Mouse (Mus musculus): ENCODE results near the gene Ascl5. TPM values are rescaled to one million over a fixed set of nuclear protein-coding genes. Genes with fewer than 3 reads are reported as not detected.

Gene Ascl5
- total RNA-seq, 4 experiments from 2014 or later: not detected

DNA sequence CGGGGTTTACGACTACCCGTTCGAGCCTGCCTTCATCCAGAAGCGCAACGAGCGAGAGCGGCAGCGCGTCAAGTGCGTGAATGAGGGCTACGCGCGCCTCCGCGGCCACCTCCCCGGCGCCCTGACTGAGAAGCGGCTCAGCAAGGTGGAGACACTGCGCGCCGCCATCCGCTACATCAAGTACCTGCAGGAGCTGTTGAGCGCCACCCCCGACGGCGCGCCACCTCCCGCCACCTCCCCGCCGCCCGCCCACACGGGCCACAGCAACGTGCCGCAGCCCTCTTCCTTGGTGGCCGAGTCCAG, 360 bp downstream of the Ascl5 start:
- DNase-seq (ENCODE audit: low spot score in 2 of 2): no peak

DNA sequence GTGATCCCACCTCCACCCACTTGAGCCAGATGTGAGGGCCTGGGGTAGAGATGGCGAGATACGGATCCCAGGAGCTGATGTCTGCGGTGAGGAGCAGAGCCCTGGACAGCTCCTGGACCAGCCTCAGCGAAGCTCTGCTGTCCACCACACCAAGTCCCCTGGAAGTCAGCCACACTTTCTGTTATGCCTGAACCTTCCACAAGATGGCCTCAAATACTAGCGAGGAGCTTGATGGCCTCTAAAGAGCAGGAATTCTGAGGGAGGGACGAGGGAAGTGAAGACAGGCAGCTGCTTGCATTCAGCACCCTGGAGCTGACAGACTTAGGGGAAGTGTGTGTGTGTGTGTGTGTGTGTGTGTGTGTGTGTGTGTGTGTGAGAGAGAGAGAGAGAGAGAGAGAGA, 861 bp downstream of the Ascl5 start:
- peak; percentile 61 to 74 for DNase-seq (ENCODE audit: low spot score in 2 of 2)

DNA sequence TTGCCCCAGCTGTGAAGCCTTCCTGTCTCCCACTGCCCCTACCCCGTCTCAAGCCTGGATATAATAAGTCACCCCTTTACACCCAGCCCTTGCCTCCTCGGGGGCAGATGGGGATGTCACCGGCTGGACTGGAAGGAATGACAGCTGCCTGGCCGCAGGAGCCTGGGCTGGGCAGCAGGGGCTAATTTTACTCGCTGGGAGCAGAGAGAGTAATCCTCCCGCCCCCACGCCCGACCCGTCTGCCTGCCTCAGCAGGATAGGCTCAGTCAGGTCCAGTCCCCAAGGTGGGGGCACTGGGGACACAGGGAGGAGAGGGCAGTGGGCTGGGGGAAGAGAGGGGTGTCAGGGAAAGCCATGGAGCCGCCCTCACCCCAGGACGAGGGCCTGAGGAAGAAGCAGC, 1.9 kb downstream of the Ascl5 start, which contains the start of gene Cacna1s:
Cacna1s (plus strand) TSS at position 204 of the 400 bp plus-strand sequence.
- peak; percentile 65 to 83 for DNase-seq (ENCODE audit: low spot score in 2 of 2)

DNA sequence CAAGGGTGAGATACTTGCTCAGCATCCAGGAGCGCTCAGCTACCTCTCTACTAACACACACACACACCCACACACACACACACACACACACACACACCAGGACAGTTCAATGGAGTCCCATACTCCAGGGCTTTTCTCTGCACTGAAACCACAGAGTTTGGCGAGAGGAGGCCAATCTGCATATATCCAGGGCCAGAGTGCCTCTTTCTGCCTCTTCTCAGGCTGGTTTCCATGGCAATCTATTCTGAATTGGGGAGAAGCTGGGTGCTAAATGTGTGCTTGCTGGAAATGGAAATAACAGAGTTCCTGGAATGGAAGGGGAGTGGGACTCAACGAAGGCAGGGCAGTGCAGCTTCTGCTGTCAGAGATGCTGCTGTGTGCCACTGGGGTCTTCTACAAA, 5.2 kb downstream of the Ascl5 start:
- DNase-seq (ENCODE audit: low spot score in 2 of 2): no peak

DNA sequence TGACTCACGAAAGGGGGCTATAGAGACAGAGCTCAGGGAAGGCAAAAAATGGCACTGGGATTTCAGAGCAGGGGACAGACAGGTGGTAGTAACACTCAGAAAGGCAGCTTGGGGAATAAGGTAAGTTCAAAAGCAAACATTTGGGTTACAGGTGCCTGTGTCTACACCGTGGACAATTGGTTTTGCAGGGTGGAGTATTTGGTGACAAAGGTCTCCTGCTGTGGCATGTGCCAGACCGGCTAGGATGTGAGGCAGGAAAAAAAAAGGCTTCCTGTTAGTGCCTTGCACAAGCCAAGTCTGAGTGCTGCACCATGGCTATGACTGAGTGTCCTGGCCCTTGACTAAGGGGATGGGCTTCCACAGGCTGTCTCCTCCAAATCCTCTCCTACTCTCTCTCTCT, 8.0 kb downstream of the Ascl5 start:
- no peak for DNase-seq (ENCODE audit: low spot score in 2 of 2)

DNA sequence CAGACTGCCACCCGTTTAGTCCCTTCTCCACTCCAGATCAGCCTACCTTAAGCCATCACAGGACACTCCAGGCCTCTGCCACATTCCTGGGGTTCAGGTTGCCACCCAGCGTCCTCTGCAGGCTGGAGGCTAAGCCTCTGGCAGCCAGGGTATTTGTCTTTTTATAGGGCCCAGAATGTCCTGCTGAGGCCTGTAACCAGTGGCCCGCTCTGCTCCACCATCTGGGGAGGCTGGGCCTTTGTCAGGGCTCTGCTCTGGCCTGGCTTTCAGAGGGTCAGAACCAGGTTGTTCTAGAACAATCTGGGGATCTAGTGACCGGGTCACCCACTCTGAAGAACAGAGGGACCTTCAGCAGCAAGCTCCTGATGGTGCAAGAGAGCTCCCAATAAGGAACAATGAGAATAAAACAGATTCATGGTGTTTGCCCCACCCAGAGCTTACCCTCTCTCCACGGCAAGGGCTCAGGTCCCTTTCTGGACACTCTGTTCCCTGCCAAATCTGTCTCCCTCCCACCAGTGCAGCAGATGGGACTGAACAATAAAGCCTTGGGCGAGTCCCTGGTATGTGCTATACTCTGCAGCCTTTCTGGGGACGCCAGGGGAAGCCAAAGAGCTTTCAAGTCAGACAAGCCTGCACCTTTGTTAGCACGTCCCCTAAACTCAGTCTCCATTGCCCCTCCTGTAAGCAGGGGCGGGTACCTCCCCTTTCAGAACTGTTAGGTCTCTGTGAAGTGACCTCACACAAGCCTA, 10.6 kb downstream of the Ascl5 start:
- peak; percentile 51 to 73 for DNase-seq (ENCODE audit: low spot score in 2 of 2)

DNA sequence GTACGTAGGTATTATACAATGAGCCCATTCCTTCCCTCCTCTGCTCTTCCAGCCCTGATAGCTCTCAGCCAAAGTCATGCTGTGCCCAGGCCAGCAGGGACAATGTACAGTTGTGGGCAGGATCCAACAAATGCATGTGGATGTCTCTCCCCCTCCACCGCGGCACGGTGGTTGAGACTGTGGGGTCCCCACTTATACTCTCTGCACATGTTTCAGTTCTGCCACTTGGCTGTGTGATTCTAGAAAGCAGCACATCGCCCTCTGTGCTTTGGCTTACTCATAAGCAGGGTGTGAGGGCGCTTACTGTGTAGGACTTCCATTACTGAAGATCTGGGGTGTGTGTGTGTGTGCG, 11.2 kb downstream of the Ascl5 start:
- no peak for DNase-seq (ENCODE audit: low spot score in 2 of 2)

DNA sequence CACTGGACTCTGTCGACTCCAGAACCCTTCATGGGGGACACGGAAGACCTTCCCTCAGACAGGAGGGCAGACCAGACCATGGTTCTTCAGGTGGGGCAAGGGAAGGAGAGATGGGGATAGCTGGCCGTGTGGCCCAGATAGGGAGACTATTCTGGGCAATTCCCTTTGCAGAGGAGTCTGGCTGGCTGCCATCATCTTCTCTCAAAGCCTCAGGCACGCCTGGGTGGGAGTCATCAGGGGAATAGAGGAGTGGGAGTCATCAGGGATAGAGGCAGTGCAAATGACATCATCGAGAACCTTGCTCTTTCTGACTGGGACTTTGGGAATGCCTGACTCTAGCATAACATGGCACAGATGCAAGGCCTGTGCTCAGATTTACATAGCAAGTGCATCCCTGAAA, 13.4 kb downstream of the Ascl5 start:
- no peak for DNase-seq (ENCODE audit: low spot score in 2 of 2)

DNA sequence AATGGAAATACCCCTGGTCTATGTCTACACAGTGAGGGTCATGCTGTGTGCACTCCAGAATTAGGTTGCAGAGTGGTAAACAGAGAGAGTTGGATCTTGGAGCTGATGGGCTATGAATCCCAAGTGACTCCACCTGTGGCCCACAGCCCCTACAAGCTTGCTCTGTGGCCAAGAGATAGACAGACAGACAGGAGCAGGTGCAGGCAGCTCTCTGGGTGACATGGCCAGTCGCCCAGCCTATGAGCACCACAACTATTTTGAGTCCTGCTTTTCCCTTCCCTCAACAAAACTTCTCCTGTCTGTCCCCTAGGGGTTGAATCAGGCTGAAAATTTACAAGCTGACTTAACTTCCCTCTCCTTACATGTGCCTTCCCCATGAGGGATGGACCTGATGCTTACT, 16.0 kb downstream of the Ascl5 start:
- peak; percentile 69 to 84 for DNase-seq (ENCODE audit: low spot score in 2 of 2)

DNA sequence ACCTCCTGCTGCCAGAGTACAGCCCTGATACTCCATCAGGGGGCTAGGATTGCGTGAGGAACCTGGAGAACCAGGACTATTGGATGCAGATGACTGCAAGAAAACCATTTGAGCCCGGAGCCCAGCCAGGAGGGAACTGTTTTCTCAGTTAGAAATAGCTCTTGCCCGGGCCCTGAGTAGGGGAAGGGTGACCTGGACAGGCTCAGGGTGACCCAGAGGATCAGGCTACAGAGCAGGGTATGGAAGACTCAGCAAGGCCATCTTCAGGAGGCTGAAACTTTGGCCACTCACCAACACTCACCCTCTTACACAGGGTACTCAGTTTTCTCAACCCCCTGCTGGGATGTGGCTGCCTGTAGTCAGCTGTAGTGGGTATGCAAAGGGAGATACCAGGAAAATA, 17.0 kb downstream of the Ascl5 start:
- peak; percentile 63 to 79 for DNase-seq (ENCODE audit: low spot score in 2 of 2)

DNA sequence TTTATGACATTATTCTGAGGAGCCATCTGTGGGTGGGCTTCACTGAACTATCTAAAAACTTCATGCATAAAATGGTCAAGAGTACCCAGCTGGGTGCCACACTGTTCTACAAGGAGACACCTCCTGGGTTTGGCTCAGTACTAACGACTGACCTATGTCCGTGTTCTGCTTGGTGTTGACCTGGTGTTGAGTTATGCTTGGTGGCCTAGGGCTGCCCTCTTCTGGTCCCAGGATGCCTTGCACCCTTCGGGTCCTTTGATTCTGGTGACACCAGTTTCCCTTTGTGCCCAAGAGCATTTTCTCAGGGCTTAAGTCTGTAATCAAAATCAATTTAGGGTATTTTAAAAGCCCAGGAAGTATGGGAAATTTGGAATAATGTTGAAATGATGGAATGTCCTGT, 25.5 kb downstream of the Ascl5 start:
- peak; percentile 44 to 62 for DNase-seq (ENCODE audit: low spot score in 2 of 2)

DNA sequence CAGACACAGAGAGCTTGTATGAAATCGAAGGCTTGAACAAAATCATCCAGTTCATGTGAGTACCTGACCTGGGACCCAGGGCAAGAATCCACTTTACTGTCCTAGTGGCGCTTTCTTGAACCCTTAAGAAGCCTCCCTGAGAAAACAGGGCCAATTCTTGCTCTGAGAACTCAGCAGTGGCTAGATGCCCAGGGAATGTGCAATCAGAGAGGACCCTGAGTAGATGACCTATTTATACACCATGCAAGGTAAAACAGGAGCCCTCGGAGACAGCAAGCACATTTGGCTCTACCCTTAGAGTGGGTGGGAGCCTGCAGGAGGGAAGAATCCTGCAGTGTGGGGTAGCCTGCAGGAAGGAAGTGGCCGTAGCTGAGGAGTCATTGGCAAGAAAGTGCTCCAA, 27.1 kb downstream of the Ascl5 start:
- peak; percentile 42 to 54 for DNase-seq (ENCODE audit: low spot score in 2 of 2)

DNA sequence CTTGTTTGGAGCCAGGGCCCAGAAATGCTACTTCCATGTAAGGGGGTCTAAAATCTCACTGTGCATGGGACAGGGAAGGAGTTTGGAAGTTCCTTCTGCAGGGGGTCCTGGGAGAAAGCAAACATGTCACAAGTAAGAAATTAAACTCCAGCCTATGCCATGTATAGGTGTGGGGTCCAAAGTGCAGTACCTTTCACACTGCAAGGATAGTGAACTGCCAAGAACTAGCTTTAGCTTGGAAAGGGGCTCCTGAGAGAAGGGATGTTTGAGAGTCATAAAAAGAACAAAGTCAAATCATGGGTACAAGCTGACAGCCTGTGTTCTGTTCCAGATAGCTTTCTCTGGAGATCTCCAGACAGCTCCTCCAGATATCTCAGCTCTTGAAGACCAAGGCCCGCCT, 30.6 kb downstream of the Ascl5 start:
- DNase-seq (ENCODE audit: low spot score in 2 of 2): no peak

DNA sequence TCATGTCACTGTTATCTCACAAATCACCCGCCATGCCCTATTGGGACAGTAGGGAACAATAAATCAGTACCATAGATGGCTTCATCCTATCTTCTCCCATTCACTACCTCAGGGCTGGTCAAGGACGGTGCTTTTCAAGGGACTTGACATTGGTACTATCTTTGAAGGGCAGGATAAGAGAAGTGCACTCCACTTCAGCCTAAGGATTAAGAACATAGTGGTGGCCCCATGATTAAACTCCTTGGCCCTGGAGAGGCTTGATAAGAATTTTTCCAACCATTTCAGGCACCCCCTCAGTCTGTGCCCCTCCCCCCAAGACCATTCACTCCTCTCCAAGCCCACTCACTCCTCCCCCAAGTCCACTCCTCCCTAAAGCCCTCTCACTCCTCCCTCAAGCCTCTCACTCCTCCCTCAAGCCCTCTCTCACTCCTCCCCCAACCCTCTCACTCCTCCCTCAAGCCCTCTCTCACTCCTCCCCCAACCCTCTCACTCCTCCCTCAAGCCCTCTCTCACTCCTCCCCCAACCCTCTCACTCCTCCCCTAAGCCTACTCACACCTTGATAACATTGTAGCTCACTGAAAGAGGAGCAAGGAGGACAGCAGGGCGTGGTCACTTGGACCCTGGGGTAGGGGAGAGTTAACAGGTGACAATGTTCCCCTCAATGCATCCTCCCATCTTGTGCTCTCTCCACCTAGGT, 35.5 kb downstream of the Ascl5 start:
- no peak for DNase-seq (ENCODE audit: low spot score in 2 of 2)

DNA sequence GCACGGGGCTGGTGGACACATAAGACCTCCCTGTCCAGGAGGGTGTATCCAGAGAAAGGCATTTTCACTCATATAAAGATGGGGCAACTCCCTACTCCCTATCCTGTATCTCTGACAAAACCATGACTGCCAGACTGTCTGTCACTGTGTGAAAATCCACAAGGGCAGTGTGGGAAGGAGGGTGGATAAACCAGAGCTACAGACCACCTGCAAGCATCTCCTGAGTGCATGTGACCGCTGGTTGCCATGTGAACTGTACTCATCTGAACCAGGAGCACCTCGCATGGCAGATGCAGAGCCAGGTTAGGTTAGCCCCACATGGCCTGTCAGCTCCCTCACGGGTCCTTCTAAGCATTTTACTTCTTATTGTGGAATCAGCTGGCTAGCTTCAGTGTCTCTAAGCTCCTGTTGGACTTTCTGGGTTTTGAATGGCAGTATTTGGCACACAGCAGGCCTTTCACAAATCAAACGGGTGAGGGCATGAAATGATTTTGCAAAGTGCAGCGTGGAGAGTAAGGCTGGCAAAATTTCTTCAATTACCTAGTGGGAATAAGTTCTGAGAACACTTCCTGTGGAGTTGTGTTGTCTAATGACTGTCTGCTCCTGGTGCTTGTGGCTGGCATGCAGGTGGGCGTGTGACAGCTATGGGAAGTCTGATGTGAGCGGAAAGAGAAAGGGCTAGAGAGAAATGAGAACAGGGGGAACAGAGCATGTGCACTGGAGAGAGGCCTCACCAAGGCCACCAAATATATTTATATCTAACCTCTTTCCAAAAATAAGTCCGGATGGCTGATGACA, 39.0 kb downstream of the Ascl5 start:
- DNase-seq (ENCODE audit: low spot score in 2 of 2): no peak

DNA sequence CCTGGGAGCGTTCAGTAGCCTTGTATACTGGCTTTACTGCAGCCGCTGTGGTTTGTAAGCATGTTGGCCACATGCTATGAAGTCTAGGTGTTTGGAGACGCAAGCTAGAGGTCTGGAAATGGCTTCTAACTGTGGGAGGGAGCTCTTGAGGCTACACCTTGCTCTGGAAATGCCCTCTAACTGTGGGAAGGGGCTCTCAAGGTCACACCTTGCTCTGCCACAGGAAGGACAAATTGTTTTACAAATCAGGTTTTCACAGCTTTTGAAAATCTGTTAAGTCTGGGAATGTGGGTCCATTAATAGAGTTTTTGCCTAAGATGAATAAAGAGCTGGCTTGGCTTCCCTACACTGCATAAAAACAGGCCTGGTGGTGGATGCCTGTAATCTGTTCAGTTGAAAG, 43.1 kb downstream of the Ascl5 start:
- no peak for DNase-seq (ENCODE audit: low spot score in 2 of 2)

DNA sequence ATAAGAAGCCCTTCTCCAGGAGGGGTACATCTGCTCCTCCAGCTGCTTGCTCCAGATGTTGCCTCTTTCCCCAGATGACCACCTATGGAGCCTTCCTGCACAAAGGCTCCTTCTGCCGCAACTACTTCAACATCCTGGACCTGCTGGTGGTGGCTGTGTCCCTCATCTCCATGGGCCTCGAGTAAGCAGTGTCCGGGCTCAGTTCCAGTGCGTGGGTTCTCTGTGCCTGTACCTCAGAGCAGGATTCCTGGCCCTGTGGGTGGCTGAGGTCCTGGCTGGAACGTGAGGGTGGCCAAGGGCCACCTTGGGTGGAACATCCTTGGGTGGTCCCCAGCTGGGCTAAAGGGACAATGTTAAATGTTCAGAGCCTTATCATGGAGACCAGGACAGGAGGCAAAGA, 44.2 kb downstream of the Ascl5 start:
- no peak for DNase-seq (ENCODE audit: low spot score in 2 of 2)

Other genes starting within 250 kb of the Ascl5 start
- gene Lad1, start 232.2 kb upstream of the Ascl5 start, total RNA-seq (2022): not detected
- 1 to 10 TPM; 4.0 to 5.8 (median 4.6) TPM for gene Tnnt2, start 214.4 kb upstream of the Ascl5 start, total RNA-seq (2022)
- gene Pkp1, start 131.6 kb upstream of the Ascl5 start, total RNA-seq (2022): under 1 TPM in 1 of 4 experiments, not detected in 3; 0.11 TPM
- 10 to 100 TPM; 28.7 to 98.0 (median 63.2) TPM for gene Igfn1, start 44.5 kb upstream of the Ascl5 start, total RNA-seq (2022)
- gene Tmem9, start 42.7 kb upstream of the Ascl5 start, total RNA-seq (2022): 10 to 100 TPM in 1 of 4 experiments, 1 to 10 TPM in 3; 8.6 to 12.9 (median 9.6) TPM
- 1,000 to 10,000 TPM in 3 of 4 experiments, 100 to 1,000 TPM in 1; 844 to 1,101 (median 1,067) TPM for gene Cacna1s, start 1.9 kb downstream of the Ascl5 start, total RNA-seq (2022)
- gene Kif21b, start 80.6 kb downstream of the Ascl5 start, total RNA-seq (2022): under 1 TPM; 0.31 to 0.70 (median 0.34) TPM
- gene Mroh3, start 162.0 kb downstream of the Ascl5 start, total RNA-seq (2022): not detected
- gene Inava, start 183.5 kb downstream of the Ascl5 start, total RNA-seq (2022): not detected
- gene Gpr25, start 210.1 kb downstream of the Ascl5 start, total RNA-seq (2022): not detected

All from gastrocnemius, adult 8-10 months (tissue).